Mouse (Mus musculus) neural tube, embryonic 12.5 days (tissue): Measurements from ENCODE around the gene Gmip. TPM values are rescaled to one million over a fixed set of nuclear protein-coding genes. Genes with fewer than 3 reads are reported as not detected.
A peak's percentile ranks its signal among the peaks of the same experiment; 100 is the strongest.

ENCODE experiments used
- ATAC-seq: fragments of 200-750 bp; cut with Nextera tagmentation; 2 replicates; pipeline ENCODE4 v1.8.0; 2017; ENCODE audit warnings: low read depth, mild to moderate bottlenecking, moderate TSS enrichment, moderate library complexity; ENCODE audit not compliant: low FRiP score
- H3K27ac ChIP-seq: fragments of 300-500 bp; sonication (generic); 2 replicates; pipeline ENCODE4 v1.5.1; 2016
- H3K27me3 ChIP-seq: fragments of 300-500 bp; sonication (generic); replicated peaks from 2 replicates; pipeline ENCODE4 v1.6.1; 2016; ENCODE audit warnings: mild to moderate bottlenecking
- H3K36me3 ChIP-seq: fragments of 300-500 bp; sonication (generic); 2 replicates; pipeline ENCODE4 v1.6.1; 2016; ENCODE audit warnings: mild to moderate bottlenecking
- H3K4me1 ChIP-seq: fragments of 300-500 bp; sonication (generic); 2 replicates; pipeline ENCODE4 v1.6.1; 2016
- H3K4me2 ChIP-seq: fragments of 300-500 bp; sonication (generic); replicated peaks from 2 replicates; pipeline ENCODE4 v1.6.1; 2016; ENCODE audit warnings: mild to moderate bottlenecking
- H3K4me3 ChIP-seq: fragments of 300-500 bp; sonication (generic); 2 replicates; pipeline ENCODE4 v1.5.1; 2016
- H3K9ac ChIP-seq: fragments of 300-500 bp; sonication (generic); 2 replicates; pipeline ENCODE4 v1.6.1; 2016; ENCODE audit warnings: mild to moderate bottlenecking
- H3K9me3 ChIP-seq: fragments of 300-500 bp; sonication (generic); 2 replicates; pipeline ENCODE4 v1.6.1; 2016; ENCODE audit warnings: mild to moderate bottlenecking
- WGBS: fragments of 180-500 bp; shearing (Covaris S2); methylation state at CpG from one replicate; pipeline ENCODE4 v1.1.7; 2016; 5-methylcytosine and 5-hydroxymethylcytosine counted together
- polyA plus RNA-seq: library from polyadenylated mRNA; unstranded; fragments of >200 nt; fragmentation: Nextera tagmentation; extraction: Ambion mirVana; gene quantifications from 2 replicates; pipeline ENCODE4 v1.2.1, GENCODE M21; 2016

Gene Gmip
- polyA plus RNA-seq, 1 experiment from 2014 or later = 28.0 TPM

GRCm38 (mm10) chr8:69847167-69848065, 38.9 kb downstream of the Gmip start:
- Histone ChIP-seq H3K4me2 (no peak overlapping the region), H3K36me3 (no peaks in the 10 kb centered on the region), H3K27me3 (no peaks in the 10 kb centered on the region), H3K9ac (no peak overlapping the region), H3K27ac (no peak overlapping the region), H3K4me3 (no peak overlapping the region), H3K9me3 (no peaks in the 10 kb centered on the region), H3K4me1 (no peaks in the 10 kb centered on the region)
- whole genome bisulfite sequencing = 80% methylated on average over 3 of the region's 3 CpGs
- ATAC-seq = no peak

DNA sequence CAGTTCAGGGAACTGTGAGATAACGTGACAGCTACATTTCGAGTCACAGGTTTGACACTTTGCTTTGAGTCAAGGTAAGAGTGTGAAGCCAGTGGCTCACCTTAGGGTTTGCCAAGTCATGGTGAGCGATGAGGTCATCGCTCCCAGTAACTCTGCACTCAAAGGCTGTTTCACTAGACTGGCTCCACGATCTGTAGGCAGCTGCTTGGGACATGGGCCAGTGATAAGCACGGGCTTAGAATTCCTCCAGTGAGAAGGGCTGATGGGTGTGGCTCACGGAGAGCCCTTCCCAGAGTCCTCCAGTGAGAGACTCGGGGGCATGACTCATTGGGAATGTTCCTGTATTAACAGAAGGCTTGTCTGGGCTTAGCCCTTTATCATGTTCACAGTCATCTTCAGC, 40.5 kb downstream of the Gmip start:
- Histone ChIP-seq H3K27me3 (no peaks in the 10 kb centered on the region), H3K36me3 (no peaks in the 10 kb centered on the region), H3K27ac (no peak overlapping the region), H3K4me2 (no peak overlapping the region), H3K9ac (no peak overlapping the region), H3K4me1 (no peaks in the 10 kb centered on the region), H3K9me3 (no peaks in the 10 kb centered on the region), H3K4me3 (no peak overlapping the region)
- ATAC-seq = no peak
- WGBS = 87% methylated on average over 8 of the region's 8 CpGs

- Histone ChIP-seq H3K4me1 (no peaks in the 10 kb centered on the region), H3K9ac (no peak overlapping the region)
Measured at GRCm38 (mm10) chr8:69849899-69850298, 41.4 kb downstream of the Gmip start.

GRCm38 (mm10) chr8:69850926-69851506, 42.5 kb downstream of the Gmip start:
- Histone ChIP-seq H3K4me3 (no peak overlapping the region), H3K36me3 (no peaks in the 10 kb centered on the region), H3K4me2 (no peak overlapping the region), H3K27me3 (no peaks in the 10 kb centered on the region), H3K9me3 (no peaks in the 10 kb centered on the region), H3K27ac (no peak overlapping the region), H3K4me1 (no peaks in the 10 kb centered on the region), H3K9ac (no peak overlapping the region)
- ATAC-seq = no peak
- WGBS = 85% methylated on average over 7 of the region's 7 CpGs

More at GRCm38 (mm10) chr8:69849899-69850298, 41.4 kb downstream of the Gmip start:
- H3K27ac ChIP-seq = no peak overlapping the region
- H3K4me2 ChIP-seq = no peak overlapping the region
- H3K27me3 ChIP-seq = no peaks in the 10 kb centered on the region
- no peak for ATAC-seq
- no peaks in the 10 kb centered on the region for H3K9me3 ChIP-seq
- WGBS = 43% methylated on average over 3 of the region's 3 CpGs
- H3K4me3 ChIP-seq = no peak overlapping the region
- no peaks in the 10 kb centered on the region for H3K36me3 ChIP-seq

GRCm38 (mm10) chr8:69853869-69854268, 45.4 kb downstream of the Gmip start:
- no peak for ATAC-seq
- Histone ChIP-seq H3K9me3 (no peaks in the 10 kb centered on the region), H3K4me1 (no peaks in the 10 kb centered on the region), H3K27ac (no peak overlapping the region), H3K36me3 (0 out of 2 replicates have a peak, but pooled peaks cover under 1% of the 10 kb centered on the region), H3K27me3 (no peaks in the 10 kb centered on the region), H3K4me2 (no peak overlapping the region), H3K9ac (no peak overlapping the region), H3K4me3 (no peak overlapping the region)
- WGBS = 93% methylated on average over 10 of the region's 10 CpGs

GRCm38 (mm10) chr8:69860807-69861206, 52.3 kb downstream of the Gmip start:
- Histone ChIP-seq H3K9ac (no peak overlapping the region), H3K36me3 (peaks cover 35% of the 10 kb centered on the region), H3K4me3 (no peak overlapping the region), H3K9me3 (no peaks in the 10 kb centered on the region), H3K4me1 (no peaks in the 10 kb centered on the region), H3K27ac (no peak overlapping the region), H3K27me3 (no peaks in the 10 kb centered on the region), H3K4me2 (no peak overlapping the region)
- no peak for ATAC-seq
- 59% methylated on average over 4 of the region's 4 CpGs for WGBS

GRCm38 (mm10) chr8:69861251-69861650, 52.8 kb downstream of the Gmip start:
- 74% methylated on average over 2 of the region's 2 CpGs for WGBS
- H3K9me3 ChIP-seq = no peaks in the 10 kb centered on the region

GRCm38 (mm10) chr8:69863387-69864020, 55.0 kb downstream of the Gmip start:
- H3K4me3 ChIP-seq = no peak overlapping the region
- H3K27ac ChIP-seq = no peak overlapping the region
- no peak overlapping the region for H3K4me2 ChIP-seq
- H3K9me3 ChIP-seq = no peaks in the 10 kb centered on the region
- 87% methylated on average over 5 of the region's 5 CpGs for WGBS
- no peak overlapping the region for H3K9ac ChIP-seq
- no peaks in the 10 kb centered on the region for H3K4me1 ChIP-seq
- ATAC-seq = no peak
- no peaks in the 10 kb centered on the region for H3K27me3 ChIP-seq
- peaks cover 39% of the 10 kb centered on the region for H3K36me3 ChIP-seq

More at GRCm38 (mm10) chr8:69861251-69861650, 52.8 kb downstream of the Gmip start:
- H3K27ac ChIP-seq = no peak overlapping the region
- H3K4me3 ChIP-seq = no peak overlapping the region
- H3K4me1 ChIP-seq = no peaks in the 10 kb centered on the region
- H3K4me2 ChIP-seq = no peak overlapping the region
- H3K27me3 ChIP-seq = no peaks in the 10 kb centered on the region
- no peak for ATAC-seq
- H3K9ac ChIP-seq = no peak overlapping the region
- peaks cover 39% of the 10 kb centered on the region for H3K36me3 ChIP-seq

- no peaks in the 10 kb centered on the region for H3K27me3 ChIP-seq
- H3K4me3 ChIP-seq = no peak overlapping the region
- H3K36me3 ChIP-seq = peaks cover 36% of the 10 kb centered on the region
- H3K9me3 ChIP-seq = no peaks in the 10 kb centered on the region
- WGBS = 80% methylated on average over 5 of the region's 5 CpGs
- H3K4me1 ChIP-seq = no peaks in the 10 kb centered on the region
- ATAC-seq = no peak
- no peak overlapping the region for H3K4me2 ChIP-seq
- H3K9ac ChIP-seq = 0 out of 2 replicates have a peak overlapping the region, but pooled peaks have one; percentile 10
- H3K27ac ChIP-seq = no peak overlapping the region
Measured at GRCm38 (mm10) chr8:69864180-69864579, 55.7 kb downstream of the Gmip start.

DNA sequence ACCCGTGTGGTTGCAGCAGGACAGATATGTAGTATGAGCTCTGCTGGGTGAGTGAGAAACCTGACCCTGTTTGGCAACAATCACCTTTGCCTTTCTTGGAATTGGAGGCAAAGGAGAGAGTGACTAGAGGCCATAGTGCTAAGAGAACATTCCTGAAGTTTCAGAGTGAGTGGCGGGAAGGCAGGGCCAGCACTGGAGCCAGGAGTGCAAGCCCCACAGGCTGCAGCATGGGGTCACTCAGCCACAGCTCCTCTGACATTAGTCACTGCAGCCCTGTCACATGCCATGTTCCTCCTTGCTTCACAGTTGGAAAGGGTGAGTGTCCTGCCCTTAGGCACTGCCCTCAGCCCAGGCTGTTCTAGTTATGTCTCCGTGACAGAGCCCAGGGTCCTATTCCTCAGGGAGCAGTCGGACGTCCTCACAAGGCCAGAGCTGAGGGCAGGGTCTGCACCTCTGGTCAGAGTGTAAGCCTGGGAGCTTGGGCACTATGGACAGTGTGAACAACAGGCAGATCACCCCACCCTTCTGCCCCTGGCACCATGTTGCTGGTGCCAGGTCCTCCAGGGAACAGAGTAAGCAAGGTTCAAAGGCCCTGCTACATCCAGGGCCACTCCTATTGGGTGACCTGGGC, 59.3 kb downstream of the Gmip start:
- Histone ChIP-seq H3K9ac (no peak overlapping the region), H3K27me3 (no peaks in the 10 kb centered on the region), H3K4me3 (no peak overlapping the region), H3K4me1 (no peaks in the 10 kb centered on the region), H3K27ac (no peak overlapping the region), H3K36me3 (peaks cover 44% of the 10 kb centered on the region), H3K4me2 (no peak overlapping the region), H3K9me3 (no peaks in the 10 kb centered on the region)
- WGBS = 85% methylated on average over 5 of the region's 5 CpGs
- ATAC-seq = no peak

DNA sequence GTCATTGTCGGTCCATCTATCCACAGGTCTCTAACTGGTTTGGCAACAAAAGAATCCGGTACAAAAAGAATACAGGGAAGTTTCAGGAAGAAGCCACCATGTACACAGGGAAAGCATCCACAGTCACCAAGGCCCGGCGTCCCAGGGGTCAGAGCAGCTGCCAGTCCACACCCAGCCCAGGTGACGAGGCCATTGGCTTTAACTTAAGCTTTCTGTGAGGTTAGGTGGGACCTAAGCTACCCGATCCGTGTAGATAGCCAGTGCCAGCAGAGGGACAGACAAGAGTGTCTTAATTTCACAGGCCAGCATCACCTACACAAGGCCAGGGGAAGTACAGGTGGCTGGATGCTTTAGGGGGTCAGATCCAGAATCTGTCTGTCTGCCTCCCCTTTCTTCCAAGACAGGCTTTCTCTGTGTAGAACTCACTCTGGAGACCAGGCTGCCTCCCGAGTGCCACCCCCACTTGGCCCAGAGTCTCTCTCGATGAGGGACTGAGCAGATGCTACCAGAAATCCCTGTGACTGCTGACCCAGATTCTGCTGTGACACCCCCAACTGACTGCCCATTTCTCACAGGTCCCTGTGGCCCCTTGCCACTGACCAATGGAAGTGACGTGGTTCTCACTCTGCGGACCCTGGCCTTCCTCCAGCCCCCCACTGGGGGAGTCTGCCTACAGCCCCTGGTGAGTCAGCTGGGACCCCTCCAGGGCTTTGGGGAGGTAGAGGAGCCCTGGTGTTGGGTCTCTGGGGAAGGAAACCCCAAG, 61.7 kb downstream of the Gmip start:
- 90% methylated on average over 11 of the region's 11 CpGs for WGBS
- H3K27ac ChIP-seq = no peak overlapping the region
- H3K9me3 ChIP-seq = no peaks in the 10 kb centered on the region
- H3K9ac ChIP-seq = no peak overlapping the region
- 0 out of 2 replicates have a peak, but pooled peaks cover 3% of the 10 kb centered on the region for H3K27me3 ChIP-seq
- no peak for ATAC-seq
- H3K4me3 ChIP-seq = no peak overlapping the region
- no peak overlapping the region for H3K4me2 ChIP-seq
- H3K36me3 ChIP-seq = peaks cover 33% of the 10 kb centered on the region
- no peaks in the 10 kb centered on the region for H3K4me1 ChIP-seq
